Mouse (Mus musculus) frontal cortex, postnatal 14 days (tissue): ENCODE results near the gene Smc6.

Experiments used
- DNase-seq, 2 experiments: peaks; one replicate each; pipeline ENCODE4 v3.0.0; 2022; ENCODE audit warnings: low spot score in 2 of 2

Smc6 gene

DNA sequence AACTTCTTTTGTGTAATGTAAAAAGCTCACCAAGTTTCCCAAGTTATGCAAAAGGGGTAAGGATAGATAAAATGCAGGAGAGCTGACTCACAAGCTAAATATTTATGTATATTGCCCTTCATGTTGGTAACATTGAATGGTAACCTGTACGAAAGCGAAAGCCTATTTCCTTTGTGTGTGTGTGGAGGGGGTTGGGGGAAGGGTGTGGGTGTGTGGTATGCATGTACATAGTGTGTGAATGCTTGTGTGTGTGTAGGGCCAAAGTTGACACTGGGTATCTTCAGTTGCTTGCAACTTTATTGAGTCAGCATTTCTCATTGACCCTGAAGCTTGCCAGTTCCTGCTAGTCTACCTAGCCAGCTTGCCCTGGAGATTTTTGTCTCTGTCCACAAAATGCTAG lies 15.9 kb downstream of the Smc6 start:
- DNase-seq: no peak

DNA sequence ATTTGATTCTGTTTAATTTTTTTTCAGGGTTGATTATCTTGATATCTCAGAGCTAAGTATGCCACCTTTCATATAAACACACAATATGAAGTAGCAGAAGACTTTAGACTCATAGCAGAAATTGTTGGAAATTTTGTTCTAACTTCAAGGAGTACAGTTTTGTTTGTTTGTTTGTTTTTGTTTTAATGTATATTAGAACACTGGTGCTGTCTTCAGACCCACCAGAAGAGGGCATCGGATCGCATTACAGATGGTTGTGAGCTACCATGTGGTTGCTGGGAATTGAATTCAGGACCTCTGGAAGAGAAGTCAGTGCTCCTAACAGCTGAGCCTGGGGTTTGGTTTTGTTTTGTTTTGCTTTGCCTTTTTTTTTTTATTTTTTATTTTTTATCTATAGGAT lies 20.7 kb downstream of the Smc6 start:
- DNase-seq: no peak

DNA sequence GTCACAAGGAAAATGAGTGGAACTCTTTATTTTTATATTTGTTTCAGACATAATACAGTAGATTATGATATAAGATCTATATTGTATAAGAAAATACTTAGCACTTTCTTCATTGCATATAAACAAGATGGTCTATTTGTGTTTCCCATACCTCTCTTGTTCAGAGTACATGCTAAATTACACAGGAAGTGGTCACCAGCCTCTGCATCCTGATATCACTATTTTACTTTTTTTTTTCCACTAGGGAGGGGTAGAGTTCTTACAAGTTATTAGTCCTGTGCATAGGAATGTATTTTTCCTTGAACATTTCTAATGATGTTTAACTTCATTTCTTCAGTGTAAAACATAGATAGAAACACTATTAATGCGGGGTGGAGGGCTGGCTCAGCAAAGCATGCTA lies 35.2 kb downstream of the Smc6 start:
- no peak for DNase-seq

DNA sequence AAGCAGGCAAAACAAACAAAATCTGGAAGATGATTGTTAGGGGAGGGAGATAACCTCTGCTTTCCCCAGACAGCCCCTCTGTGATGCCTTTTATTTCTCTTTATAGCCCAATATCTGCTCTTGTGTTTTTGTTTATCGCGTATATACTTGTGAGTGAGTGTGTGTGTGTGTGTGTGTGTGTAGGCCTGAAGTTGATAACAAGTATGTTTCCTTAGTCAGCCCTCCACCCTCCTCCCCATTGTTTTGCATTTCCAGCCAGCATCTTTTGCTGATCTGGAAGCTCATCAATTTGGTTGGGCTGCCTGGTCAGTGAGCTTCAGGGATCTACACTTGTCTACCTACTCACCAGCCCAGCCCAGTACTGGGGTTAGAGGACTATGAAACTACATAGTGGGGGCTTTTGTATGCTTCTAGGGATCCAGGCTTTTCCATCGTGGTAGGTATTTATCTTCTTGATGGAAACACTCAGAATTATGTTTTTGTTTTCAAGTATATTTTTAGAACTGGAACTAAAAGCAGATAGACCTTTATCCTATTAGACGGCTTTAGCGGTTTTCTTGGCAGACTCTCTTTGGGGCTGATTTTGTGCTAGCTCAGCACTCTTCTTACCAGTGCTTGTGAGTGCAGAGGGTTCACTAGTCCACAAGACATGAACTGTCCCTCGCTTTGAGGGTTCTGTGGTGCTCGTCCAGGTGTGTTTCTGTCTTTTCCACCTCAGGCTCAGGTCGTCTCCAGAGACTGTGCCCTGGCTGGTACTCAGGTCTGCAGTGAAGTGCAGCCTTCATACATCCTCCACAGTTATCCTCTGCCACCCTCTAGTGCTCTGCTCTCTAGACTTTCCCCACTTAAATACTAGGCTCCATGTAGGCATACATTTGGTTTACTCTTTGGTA lies 41.3 kb downstream of the Smc6 start:
- DNase-seq: no peak

DNA sequence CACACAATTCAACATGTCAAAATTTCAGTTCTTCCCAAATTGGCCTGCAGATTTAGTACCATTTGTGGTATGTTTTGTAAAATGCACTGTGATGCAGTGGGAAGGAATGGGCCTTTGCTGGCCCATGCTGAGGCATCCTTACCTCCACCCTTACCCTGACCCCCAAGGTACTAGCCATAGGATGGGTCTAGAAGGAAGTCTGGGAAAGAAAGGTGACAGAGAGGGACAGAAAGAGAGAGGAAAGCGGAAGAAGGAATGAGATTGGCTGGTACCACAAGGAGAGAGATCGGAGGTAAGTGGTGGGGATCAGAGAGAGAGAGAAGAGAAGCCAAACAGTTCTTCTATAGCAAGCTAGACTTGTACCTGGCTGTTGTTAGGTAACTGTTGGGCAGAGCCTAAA lies 45.4 kb downstream of the Smc6 start:
- no peak for DNase-seq

DNA sequence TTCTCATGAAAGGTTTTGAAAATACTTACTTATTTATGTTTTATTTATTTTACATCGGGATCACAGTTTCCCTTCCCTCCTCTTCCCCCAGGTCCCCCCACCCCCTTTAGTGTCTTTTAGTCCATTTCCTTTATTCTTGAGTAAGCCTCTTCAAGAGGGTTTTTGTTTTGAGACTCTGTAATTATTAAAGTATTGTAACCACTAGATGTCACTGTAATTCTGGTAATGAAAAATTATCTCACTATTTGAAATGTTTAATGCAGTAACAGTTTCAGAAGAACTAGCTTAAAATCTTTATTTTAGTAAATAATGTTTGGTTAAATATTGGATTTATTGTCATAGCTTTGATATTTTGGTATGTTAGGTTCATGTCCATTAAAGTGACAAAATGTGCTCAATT lies 48.2 kb downstream of the Smc6 start:
- no peak for DNase-seq

DNA sequence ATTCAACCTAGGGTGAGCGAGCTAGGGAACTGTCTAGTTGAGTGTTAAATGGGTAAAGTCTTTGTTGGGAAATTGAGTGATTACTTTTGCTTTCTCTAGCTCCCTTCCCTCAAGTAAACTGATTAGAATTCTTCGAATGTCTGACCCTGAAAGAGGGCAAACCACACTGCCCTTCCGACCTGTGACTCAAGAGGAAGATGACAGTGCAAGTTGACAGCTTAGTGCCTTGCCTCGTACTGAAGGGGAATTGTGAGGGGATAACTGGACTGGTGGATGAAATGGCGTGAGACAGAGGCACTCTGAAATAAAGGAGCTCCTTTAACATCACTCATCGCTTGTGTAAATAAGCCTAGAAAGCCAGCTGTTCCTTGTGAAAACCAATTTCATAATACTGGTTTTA lies 52.0 kb downstream of the Smc6 start:
- DNase-seq: no peak

DNA sequence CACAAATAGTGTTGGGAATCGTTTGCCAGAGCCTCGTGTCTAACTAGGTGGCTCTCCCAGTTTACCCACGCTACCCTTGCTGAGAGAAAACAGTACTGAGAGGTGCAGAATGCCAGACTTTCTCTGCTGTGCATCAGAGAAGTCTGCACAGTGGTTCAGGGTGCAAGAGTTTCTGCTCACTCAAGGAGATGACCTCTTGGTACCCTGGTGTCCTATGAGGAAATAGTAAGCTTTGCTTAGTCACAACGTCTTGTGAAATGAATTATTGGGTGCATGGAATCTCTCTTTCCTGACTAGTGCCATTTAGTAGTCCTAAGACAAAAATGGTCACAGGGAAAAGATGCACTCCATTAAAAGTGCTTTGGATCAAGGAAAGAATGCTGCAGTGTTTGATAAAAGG lies 58.8 kb downstream of the Smc6 start:
- no peak for DNase-seq

DNA sequence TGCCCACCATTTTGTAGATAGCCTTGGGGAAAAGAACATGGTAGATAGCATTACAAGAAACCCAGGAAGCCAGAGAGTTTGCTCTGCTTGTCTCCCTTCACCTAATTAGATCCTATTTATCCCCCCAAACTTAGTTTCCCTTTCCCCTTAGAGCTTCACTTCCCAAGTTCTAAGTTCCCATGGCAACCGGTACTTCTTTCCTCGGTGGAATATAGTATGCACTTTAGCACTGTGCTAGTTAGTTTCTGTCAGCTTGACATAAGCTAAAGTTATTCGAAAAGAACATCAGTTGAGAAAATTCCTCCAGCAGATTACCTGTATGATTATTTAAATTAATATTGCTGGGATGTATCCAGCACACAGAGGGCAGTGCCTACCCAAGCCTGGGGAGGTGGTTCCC lies 60.8 kb downstream of the Smc6 start:
- no peak for DNase-seq

DNA sequence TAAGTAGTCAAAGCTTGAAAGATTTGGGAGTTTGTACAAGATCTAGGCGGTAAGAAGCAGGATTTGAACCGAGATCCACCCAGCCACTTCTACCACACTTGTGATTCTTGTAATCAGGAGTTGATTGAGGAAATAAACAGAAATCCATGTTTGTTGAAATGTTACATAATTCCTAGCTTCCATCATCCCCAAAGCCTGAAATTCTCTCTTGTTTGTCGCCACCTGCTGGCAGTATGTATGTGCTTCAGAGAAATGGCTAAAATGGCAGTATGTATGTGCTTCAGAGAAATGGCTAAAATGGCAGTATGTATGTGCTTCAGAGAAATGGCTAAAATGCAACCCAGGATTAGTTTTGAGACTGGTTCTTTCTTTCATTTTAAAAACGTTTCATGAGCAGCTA lies 71.2 kb downstream of the Smc6 start:
- DNase-seq: no peak

DNA sequence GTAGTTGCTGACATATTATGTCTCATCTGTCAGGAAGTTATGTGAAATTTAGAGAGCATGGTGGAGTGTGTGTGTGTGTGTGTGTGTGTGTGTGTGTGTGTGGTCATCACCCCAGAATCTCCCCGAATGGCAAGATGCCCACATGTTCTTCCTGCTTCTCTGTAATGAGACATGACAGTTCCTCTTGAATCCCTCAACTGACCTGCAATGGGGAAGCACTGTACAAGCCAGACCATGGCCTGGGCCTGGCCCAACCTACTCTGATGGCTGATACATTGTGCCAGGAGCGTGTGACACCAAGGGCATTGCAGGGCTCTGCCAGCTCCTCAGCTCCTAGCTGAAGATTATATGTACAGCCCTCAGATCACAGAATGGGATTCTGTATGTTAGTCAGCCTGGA lies 72.6 kb downstream of the Smc6 start:
- DNase-seq: no peak

DNA sequence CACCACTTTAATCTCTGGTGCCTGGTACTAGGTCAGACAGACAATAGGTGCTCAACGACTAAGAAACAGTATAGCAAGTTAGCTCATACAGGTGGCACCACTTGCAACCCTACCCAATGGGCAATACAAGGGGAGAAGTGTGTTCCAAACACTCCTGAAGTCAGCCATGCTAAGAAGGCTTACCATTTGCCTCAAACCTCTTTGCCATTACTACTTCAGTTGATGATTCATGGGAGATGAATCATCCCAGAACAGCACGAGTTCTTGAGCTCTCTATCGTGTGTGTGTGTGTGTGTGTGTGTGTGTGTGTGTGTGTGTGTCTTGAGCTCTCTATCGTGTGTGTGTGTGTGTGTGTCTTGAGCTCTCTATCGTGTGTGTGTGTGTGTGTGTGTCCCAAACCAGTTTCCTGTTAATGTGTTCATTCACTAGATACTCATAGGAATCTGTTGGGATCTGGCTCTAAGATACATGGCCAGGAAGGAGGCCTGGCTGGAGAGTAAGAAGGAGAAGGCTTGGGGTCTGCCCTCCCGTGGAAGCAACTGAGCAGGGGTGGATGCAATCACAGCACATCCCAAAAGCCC lies 76.4 kb downstream of the Smc6 start:
- DNase-seq: no peak

DNA sequence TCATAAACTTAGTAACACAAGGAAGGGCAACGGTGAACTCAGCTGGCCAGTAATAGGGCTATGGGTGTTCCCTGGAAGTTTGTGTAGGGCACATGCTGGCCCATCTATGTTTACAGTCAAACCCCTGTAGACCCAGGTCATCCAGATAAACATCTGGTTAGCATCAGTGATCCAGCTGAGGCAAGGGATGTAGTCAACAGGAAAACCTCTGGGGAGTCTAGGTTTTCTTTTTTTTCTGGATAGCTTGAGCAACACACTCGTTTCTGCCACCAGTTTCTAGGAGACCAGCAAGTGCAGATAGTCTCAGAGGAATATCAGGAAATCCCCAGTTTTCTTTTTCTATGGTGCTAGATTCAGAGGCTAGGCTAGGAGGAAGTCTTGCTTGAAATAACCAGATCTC lies 80.3 kb downstream of the Smc6 start:
- DNase-seq: no peak

DNA sequence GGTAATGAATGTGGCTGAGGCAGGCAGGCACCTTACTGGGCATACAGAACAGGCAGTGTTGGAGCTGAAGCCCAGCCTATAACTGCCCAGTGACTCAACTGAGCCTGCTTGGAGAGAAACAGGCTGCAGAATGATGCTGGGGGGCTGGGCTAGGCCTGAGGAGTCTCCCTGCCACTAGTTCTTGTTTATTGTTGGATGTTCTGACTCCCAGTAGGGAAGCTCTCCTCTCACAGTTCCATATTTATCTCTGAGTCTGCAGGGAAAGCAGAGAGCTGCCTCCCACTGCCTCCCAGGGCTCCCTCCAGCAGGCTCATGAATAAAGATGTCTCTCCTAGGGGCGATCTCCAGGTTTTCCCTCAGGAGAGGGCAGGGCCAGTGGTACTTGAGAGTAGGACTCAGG lies 82.7 kb downstream of the Smc6 start:
- peak; percentile 44 to 45 for DNase-seq

DNA sequence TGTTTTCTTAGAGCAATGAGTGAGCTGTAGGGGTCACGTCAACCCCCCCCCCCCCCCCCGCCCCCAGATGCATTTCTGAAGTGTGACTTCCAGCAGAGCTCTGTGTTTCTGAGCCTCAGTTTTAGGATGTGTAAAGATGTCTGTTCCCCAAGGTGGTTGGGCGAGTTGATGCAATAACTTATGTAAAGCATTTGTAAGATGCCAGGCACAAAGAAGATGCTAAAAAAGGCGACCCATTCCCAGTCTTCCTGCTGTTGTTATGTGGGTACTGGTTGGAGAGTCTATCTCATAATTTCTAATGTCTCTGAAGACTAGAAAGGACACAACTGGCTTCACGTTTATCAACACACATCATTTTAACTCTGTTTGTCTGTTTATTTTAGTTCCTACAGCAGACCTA lies 84.2 kb downstream of the Smc6 start:
- no peak for DNase-seq

DNA sequence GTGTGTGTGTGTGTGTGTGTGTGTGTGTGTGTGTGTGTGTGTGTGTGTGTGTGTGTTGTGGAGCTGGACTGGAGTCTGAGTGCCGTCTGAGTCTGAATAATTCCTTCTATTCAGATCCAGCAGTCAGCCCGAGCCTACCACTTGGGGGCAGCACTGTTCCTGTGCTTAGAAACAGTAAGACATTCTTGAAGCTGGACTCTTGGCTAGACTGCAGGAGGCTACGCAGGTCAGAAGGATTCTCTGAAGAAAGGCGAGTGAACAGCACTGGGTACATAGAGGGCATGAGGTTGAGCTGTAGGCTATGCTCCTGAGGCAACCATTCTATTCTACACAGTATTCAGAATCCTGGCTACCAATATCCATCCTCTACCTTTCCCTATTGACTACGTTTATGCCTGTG lies 85.2 kb downstream of the Smc6 start:
- DNase-seq: peak; percentile 67 to 80

DNA sequence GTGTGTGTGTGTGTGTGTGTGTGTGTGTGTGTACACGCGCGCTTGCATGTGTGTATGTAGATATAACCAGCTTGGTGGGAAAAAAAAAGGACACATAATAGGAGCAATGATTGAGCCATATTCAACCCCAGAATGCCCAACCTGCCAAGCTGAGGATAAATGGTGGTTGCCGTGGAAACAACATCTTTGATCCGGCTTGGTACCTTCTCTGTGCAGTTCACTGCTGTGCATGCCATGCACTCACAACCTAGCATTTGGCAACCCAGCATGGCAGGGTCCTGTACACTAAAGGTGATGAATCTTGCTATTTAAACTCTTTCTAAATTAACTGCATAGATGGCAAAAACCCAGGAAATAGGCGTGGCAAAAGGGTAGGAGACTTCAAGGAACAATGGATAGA lies 96.7 kb downstream of the Smc6 start:
- no peak for DNase-seq

DNA sequence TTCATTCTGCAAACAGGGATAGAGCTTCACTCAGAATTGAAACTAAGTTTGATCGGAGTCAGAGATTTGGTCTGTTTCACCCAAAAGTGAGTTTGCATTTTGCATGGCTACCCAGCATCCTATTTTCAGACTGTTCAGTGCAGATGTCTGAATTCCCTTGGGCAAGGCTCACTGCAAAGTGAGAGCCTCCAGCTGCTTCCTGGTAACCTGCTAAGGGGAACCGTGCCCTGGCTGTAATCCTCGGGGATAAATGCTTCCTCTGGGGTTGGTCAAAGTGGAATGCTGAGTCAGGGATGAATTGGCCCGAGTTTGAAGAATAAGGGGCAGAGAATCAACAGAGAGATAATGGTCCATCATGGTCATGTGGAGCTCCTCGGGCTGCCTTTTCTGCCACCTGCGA lies 99.2 kb downstream of the Smc6 start:
- DNase-seq: no peak

DNA sequence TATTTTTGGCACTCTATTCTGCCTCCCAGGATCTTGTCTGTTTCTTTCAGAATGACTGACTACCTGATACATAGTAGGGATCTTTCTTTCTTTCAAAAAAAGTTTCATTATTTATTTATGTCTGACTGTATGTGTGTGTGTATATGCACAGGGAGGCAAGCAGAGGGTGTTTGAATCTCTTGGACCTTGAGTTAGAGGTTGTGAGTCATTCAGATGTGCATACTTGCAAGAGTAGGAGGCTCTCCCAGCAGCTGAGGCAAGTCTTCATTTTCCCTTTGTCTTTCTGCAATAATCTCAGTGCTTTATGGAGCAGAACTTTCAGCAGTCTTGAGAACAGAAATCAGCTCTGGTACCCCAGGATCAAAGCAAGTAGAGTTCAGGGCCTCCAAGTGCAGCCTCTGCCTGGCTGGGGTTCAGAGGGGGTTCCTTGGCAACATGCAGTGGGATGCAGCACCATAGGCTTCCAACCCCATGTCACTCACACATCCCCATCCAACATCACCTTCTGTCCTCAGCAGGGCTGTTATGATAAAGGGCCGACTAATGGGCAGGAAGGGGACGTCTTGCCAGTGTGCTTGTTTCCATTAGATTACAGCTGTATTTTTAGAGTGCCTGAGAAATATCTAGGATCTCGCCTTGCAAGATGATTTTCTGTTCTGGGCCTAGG lies 101.5 kb downstream of the Smc6 start:
- no peak for DNase-seq
